Mouse (Mus musculus) lung, embryonic 15.5 days (tissue): ENCODE results near the gene March9. TPM values are rescaled to one million over a fixed set of nuclear protein-coding genes. Genes with fewer than 3 reads are reported as not detected.
"Not testable (repeated sequence)": the region's sequence is repeated elsewhere in the genome, so short reads cannot be mapped to it uniquely, and the experiment has no call there.

Experiments used
- ATAC-seq: fragments of 200-750 bp; cut with Nextera tagmentation; 2 replicates; pipeline ENCODE4 v1.8.0; 2017; ENCODE audit warnings: moderate number of reproducible peaks, borderline replicate concordance; ENCODE audit not compliant: low FRiP score, low TSS enrichment; ENCODE audit errors: extremely low read depth
- H3K27ac ChIP-seq: fragments of 300-500 bp; sonication (generic); 2 replicates; pipeline ENCODE4 v1.5.1; 2015; ENCODE audit warnings: moderate library complexity, mild to moderate bottlenecking, inconsistent platforms
- H3K27me3 ChIP-seq: fragments of 300-500 bp; sonication (generic); 2 replicates; pipeline ENCODE4 v1.6.1; 2015; ENCODE audit warnings: inconsistent platforms
- H3K36me3 ChIP-seq: fragments of 300-500 bp; sonication (generic); 2 replicates; pipeline ENCODE4 v1.6.1; 2015; ENCODE audit warnings: inconsistent platforms
- H3K4me1 ChIP-seq: fragments of 300-500 bp; sonication (generic); 2 replicates; pipeline ENCODE4 v1.6.1; 2015; ENCODE audit warnings: inconsistent platforms
- H3K4me2 ChIP-seq: fragments of 300-500 bp; sonication (generic); 2 replicates; pipeline ENCODE4 v1.6.1; 2015; ENCODE audit warnings: inconsistent platforms, mild to moderate bottlenecking, moderate library complexity
- H3K4me3 ChIP-seq: fragments of 300-500 bp; sonication (generic); 2 replicates; pipeline ENCODE4 v1.5.1; 2015; ENCODE audit warnings: mild to moderate bottlenecking, inconsistent platforms
- H3K9ac ChIP-seq: fragments of 300-500 bp; sonication (generic); 2 replicates; pipeline ENCODE4 v1.6.1; 2015; ENCODE audit warnings: inconsistent platforms
- H3K9me3 ChIP-seq: fragments of 300-500 bp; sonication (generic); 2 replicates; pipeline ENCODE4 v1.6.1; 2016; ENCODE audit warnings: inconsistent platforms
- WGBS: fragments of 180-500 bp; shearing (Covaris S2); methylation state at CpG from one replicate; pipeline ENCODE4 v1.1.7; 2015; 5-methylcytosine and 5-hydroxymethylcytosine counted together
- polyA plus RNA-seq: library from polyadenylated mRNA; unstranded; fragments of >200 nt; fragmentation: Nextera tagmentation; extraction: Ambion mirVana; gene quantifications from 2 replicates; pipeline ENCODE4 v1.2.1, GENCODE M21; 2015

Gene March9
- polyA plus RNA-seq, 1 experiment from 2014 or later = 0.61 TPM

DNA sequence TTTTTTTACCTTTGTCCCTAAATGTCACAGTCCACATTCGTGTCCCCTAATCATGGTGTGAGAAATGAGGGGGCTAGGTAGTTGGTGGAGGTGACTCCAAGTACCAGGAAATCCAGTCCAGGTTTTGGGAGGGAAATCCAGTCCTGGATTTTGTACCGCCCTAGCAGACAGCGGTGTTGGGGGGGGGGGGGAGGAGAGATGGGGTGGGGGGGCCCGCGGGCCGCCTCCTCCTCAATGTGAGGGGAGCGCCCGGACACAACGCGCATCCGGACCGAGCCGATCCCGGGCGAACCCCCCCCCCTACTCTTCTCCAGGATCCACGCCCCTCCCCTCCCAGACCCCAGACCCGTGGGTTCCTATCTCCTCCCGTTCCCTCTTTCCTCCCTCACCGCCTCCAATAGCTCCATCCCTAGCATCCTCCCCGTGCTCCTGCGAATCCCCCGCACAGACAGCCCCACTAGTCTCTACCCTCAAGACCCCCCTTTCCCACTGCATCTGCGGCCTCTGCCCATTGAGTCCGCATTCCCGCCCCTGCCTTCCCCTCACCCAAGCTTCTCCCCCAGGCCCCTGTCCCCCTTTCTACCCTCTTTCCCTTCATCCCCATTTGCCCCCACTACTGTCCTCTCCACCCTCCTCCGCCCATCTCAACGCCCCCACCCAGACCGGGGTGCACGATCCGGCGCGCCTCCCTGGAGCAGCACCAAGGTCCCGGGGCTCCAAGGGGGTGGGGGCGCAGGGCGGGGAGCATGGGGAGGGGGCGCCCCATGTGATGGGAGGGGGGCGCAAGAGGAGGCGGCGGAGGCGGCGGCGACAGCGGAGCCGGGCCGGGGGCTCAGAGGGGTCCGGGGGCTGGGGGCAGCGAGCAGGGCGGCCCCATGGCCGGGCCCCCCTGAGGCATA, 18.9 kb upstream of the March9 start:
- WGBS = under 1% methylated on average over 26 of the region's 49 CpGs
- no peak overlapping the region for H3K27ac ChIP-seq
- peaks cover 88% of the 10 kb centered on the region for H3K27me3 ChIP-seq
- peak overlapping the region; percentile 24; the same call in 1 of the 2 replicates for H3K9ac ChIP-seq
- H3K9me3 ChIP-seq = no peaks in the 10 kb centered on the region
- peak overlapping the region; percentile 46 for H3K4me3 ChIP-seq
- peak overlapping the region; percentile 85 for H3K4me2 ChIP-seq
- peaks cover 41% of the 10 kb centered on the region for H3K4me1 ChIP-seq
- H3K36me3 ChIP-seq = no peaks in the 10 kb centered on the region
- ATAC-seq = no peak

DNA sequence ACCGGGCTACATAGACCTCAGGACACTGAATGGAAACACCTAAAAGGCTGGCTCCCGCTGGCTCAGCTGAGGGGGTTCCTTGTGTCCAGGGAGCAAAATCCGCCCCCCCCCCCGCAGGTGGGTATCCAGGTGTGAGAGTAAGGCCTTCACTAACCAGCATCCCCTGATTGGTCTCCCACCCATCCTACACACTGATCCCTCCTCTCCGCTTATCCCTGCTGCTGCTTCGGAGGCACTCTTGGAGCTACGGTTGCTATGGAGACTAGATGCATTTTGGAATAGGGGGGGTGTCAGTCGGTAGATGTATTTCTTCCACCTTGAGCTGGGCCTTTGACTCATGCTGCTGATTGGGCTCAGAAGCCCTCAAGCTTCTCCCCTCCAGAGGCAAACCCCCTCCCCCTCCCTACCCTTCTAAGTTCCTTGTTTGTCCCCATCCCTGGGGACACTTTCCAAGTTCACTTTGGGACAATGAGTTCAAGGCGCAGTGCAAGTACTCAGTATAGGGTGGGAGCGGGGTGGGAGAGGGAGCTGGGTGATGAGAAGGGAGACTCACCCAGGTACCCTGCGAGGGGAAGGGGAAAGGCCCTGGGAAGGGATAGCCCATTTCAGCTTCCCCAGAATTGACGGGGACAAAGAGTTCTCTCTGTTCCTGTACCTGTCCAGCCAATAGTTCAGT, 18.2 kb upstream of the March9 start:
- Histone ChIP-seq H3K9me3 (no peaks in the 10 kb centered on the region), H3K4me2 (peak overlapping the region; percentile 85), H3K27ac (no peak overlapping the region), H3K9ac (no peak overlapping the region), H3K4me1 (peaks cover 41% of the 10 kb centered on the region), H3K4me3 (peak overlapping the region; percentile 46), H3K27me3 (peaks cover 80% of the 10 kb centered on the region), H3K36me3 (no peaks in the 10 kb centered on the region)
- 1% methylated on average over 12 of the region's 12 CpGs for WGBS
- ATAC-seq = no peak

DNA sequence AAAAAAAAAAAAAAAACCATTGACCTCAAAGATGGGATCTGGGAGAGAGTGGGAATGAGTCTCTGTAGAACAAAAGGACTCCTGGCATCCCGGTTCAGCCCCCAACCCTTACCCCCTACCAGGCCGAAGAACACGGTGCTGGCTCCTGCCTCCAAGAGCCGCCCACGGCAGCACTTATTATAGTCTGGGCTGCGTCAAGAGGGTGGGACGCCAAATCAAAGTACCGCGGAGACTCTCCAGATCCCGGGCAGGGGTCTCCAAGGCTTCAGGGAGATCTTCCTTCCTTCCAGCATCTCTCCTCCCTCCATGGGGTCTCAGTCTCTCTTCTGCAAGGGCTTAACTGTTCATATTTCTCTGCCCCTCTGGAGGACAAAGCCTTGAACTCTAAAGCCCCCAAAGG, 17.5 kb upstream of the March9 start:
- no peaks in the 10 kb centered on the region for H3K9me3 ChIP-seq
- 7% methylated on average over 10 of the region's 10 CpGs for WGBS
- peaks cover 41% of the 10 kb centered on the region for H3K4me1 ChIP-seq
- peaks cover 73% of the 10 kb centered on the region for H3K27me3 ChIP-seq
- no peak overlapping the region for H3K27ac ChIP-seq
- no peak for ATAC-seq
- no peak overlapping the region for H3K4me2 ChIP-seq
- H3K36me3 ChIP-seq = no peaks in the 10 kb centered on the region
- no peak overlapping the region for H3K4me3 ChIP-seq
- no peak overlapping the region for H3K9ac ChIP-seq

DNA sequence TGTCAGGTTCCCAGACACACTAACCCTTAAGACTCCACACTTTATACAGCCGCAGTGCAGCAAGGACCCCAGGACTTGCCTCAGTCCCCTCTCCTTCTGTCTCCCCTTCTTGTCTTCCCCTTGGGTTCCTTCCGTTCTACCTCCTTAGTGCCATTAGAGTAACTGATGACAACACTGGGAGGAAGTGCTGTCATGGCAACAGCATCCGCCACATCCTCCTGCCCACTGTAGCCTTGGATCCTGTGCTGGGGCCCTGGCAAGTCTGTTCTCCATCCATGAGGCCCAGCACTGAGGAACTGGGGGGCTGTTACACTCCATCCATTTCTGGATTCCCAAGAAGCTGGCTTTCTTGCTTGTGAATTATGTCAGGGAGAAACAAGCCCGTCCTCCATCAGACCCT, 16.1 kb upstream of the March9 start:
- Histone ChIP-seq H3K9ac (no peak overlapping the region), H3K36me3 (no peaks in the 10 kb centered on the region), H3K9me3 (no peaks in the 10 kb centered on the region), H3K4me2 (no peak overlapping the region), H3K4me3 (no peak overlapping the region), H3K4me1 (peaks cover 33% of the 10 kb centered on the region), H3K27ac (no peak overlapping the region), H3K27me3 (peaks cover 59% of the 10 kb centered on the region)
- WGBS = 26% methylated on average over 4 of the region's 4 CpGs
- ATAC-seq = no peak

DNA sequence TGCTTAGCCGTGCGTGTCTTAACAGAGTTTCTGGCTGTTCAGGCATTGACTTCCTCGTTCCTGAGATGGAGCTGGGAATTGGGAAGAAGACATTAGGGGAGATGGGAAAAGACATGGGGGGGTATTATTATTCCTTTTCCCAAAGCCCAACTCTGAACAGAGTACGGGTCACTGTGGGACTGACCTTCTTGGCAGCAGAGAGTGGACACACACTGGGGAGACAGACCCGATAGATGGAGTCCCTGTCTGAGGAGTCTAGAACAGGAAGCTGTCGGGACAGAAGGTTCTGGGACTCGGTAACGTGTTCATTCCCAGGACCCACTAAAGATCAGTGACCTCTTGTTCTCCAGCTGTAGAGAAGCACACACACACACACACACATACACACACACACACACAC, 15.7 kb upstream of the March9 start:
- H3K27me3 ChIP-seq = peaks cover 55% of the 10 kb centered on the region
- no peaks in the 10 kb centered on the region for H3K36me3 ChIP-seq
- ATAC-seq = no peak
- H3K4me2 ChIP-seq = no peak overlapping the region
- H3K9ac ChIP-seq = no peak overlapping the region
- H3K4me1 ChIP-seq = peaks cover 32% of the 10 kb centered on the region
- H3K27ac ChIP-seq = no peak overlapping the region
- H3K9me3 ChIP-seq = no peaks in the 10 kb centered on the region
- no peak overlapping the region for H3K4me3 ChIP-seq
- 62% methylated on average over 8 of the region's 8 CpGs for WGBS

DNA sequence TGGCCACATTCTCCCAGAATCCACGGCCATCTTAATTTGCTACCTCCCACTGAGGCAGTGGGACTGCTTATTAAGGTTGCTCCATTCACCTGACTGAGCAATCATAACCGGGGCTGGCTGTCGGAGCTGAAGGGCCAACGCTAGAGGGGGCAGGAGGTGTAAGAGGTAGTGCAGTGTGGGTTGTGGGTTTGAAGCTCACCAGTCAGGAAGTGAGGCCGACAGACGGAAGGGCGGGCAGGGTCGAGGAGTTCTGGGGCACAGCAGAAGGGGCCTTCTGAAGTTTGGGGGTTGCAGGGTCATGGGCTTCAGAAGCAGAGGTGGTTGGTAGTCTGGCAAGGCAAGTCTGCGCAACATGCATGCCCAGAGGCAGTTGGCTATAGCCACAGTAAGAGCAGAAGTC, 15.1 kb upstream of the March9 start, which contains the start of gene Agap2:
Gene Agap2, plus strand, starts transcription at position 205 of the 400 bp plus-strand sequence.
- Histone ChIP-seq H3K4me3 (no peak within 1 kb of the TSS), H3K9me3 (no peaks in the 10 kb centered on the region), H3K36me3 (no peaks in the 10 kb centered on the region), H3K27ac (no peak within 1 kb of the TSS), H3K4me1 (peaks cover 26% of the 10 kb centered on the region), H3K9ac (no peak within 1 kb of the TSS), H3K27me3 (peaks cover 49% of the 10 kb centered on the region), H3K4me2 (no peak within 1 kb of the TSS)
- WGBS = 60% methylated on average over 9 of the region's 9 CpGs
- no peak for ATAC-seq

DNA sequence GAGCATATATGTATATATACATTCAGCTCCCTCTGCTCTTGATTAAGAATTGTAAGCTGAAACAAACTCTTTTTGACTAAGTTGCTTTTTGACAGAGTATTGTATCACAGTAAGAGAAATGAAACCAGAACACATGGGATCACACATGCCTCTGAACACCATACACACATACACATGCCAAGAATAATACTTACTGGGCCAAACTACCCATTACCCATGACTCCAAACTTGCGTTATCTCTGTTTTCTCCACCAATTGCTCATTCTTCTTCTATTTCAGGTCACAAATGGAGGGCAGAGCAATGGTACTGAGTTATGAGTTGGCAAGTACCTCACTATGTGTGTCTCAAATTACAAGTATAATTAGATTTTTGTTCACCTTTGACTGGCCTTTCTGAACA, 14.0 kb upstream of the March9 start:
- no peak overlapping the region for H3K27ac ChIP-seq
- H3K4me2 ChIP-seq = no peak overlapping the region
- H3K4me3 ChIP-seq = no peak overlapping the region
- H3K9ac ChIP-seq = no peak overlapping the region
- H3K27me3 ChIP-seq = peaks cover 38% of the 10 kb centered on the region
- ATAC-seq = no peak
- no peaks in the 10 kb centered on the region for H3K36me3 ChIP-seq
- WGBS = 93% methylated on average over 1 of the region's 1 CpGs
- peaks cover 17% of the 10 kb centered on the region for H3K4me1 ChIP-seq
- H3K9me3 ChIP-seq = no peaks in the 10 kb centered on the region

DNA sequence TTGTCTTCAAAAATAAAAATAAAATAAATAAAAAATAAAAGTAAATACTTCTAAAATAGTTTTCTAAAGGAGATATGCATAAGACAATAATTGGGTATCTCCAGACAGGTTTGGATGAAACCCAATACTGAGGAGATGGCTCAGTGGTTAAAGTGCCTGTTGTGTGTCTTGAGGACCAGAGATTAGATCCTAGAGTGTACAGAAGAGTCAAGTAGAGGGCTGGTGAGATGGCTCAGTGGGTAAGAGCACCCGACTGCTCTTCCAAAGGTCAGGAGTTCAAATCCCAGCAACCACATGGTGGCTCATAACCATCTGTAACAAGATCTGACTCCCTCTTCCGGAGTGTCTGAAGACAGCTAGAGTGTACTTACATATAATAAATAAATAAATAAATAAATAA, 13.0 kb upstream of the March9 start:
- not testable (repeated sequence) for H3K9ac ChIP-seq, ATAC-seq, H3K4me3 ChIP-seq, H3K4me2 ChIP-seq, H3K9me3 ChIP-seq, H3K36me3 ChIP-seq, H3K27ac ChIP-seq
- Histone ChIP-seq H3K27me3 (peaks cover 28% of the 10 kb centered on the region), H3K4me1 (peaks cover 18% of the 10 kb centered on the region)
- WGBS = 59% methylated on average over 2 of the region's 2 CpGs

DNA sequence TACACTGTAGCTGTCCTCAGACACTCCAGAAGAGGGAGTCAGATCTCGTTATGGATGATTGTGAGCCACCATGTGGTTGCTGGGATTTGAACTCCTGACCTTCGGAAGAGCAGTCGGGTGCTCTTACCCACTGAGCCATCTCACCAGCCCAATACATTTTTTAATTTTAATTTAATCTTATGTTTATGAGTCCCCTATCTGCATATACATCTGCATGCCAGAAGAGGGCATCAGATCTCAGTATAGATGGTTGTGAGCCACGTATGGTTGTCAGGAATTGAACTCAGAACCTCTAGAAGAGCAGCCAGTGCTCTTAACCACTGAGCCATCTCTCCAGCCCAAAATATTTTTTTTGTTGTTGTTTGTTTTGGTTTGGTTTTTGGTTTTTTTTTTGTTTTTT, 12.3 kb upstream of the March9 start:
- not testable (repeated sequence) for H3K9ac ChIP-seq, H3K9me3 ChIP-seq, H3K27ac ChIP-seq, ATAC-seq, H3K4me2 ChIP-seq, H3K4me3 ChIP-seq
- H3K4me1 ChIP-seq = peaks cover 22% of the 10 kb centered on the region
- peaks cover 21% of the 10 kb centered on the region for H3K27me3 ChIP-seq
- 77% methylated on average over 4 of the region's 4 CpGs for WGBS
- H3K36me3 ChIP-seq = peaks cover 14% of the 10 kb centered on the region

DNA sequence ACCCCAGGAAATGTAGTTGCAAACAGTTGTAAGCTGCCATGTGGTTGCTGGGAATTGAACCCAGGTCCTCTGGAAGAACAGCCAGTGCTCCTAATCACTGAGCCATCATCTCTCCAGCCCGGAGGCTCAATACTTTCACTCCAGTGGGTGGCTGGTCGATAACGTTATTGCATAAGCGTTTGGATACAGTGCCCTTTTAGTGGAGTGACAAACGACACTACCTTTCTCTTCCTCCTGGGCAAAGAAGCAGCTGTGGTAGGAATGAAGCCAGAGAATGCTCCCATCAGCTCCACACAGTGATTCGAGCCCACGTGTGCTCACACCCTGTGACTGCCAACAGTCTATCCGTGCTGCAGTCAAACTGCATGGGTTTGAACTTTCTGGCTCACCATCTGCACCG, 11.2 kb upstream of the March9 start:
- peak overlapping the region; percentile 57 for H3K4me3 ChIP-seq
- peak overlapping the region; percentile 67; the same call in 1 of the 2 replicates for H3K9ac ChIP-seq
- peaks cover 10% of the 10 kb centered on the region for H3K27me3 ChIP-seq
- H3K36me3 ChIP-seq = peaks cover 24% of the 10 kb centered on the region
- no peaks in the 10 kb centered on the region for H3K9me3 ChIP-seq
- no peak overlapping the region for H3K27ac ChIP-seq
- no peak for ATAC-seq
- peak overlapping the region; percentile 83 for H3K4me2 ChIP-seq
- 64% methylated on average over 9 of the region's 9 CpGs for WGBS
- peaks cover 22% of the 10 kb centered on the region for H3K4me1 ChIP-seq

DNA sequence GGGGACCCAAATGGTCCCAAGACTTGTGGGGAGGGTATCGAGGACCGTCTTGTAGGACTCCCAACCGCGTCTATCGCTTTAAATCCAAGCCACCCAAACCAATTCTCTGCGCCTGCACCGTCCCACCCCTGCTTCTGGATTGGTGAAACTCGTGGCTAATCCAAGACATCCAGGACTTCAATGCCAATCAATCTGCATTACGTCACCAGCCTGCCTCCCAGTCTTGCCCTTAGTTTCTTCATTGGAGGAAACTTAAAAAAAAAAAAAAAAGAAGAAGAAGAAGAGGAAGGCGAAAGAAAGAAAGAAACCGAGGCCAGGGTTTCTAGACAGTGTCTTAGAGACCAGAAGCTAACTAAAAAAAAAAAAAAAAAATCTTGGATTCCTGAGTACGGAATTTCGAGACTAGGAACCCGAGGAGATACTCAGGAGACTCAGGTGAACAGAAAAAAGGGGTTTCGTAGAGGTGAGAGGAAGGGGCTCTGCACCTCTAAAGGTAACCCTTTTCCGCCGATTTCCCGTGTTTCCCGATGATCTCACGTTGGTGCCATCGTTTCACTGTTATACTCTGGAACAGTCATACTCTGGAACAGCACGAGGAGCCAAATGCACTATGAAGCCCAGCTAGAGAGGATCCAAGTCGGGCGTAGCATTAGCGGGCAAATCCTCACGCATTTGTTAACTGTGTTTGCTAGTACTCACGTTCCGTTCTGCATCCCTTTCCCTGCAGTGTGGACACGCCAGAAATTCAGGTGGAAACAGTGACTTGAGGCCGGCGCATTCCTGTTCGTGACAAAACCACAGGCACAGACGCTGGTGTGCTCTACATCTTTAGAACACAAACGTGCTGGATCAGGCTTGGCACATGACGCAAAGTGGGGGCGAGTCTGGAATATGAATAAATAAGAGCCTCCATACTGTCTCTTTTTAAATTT, 10.5 kb upstream of the March9 start, which contains the start of gene Tspan31:
Gene Tspan31, minus strand, starts transcription at position 75 of the 932 bp plus-strand sequence.
- ATAC-seq = peak; percentile 91
- Histone ChIP-seq H3K4me3 (peak within 1 kb of the TSS; percentile 57), H3K4me1 (peaks cover 22% of the 10 kb centered on the region), H3K27me3 (peaks cover 3% of the 10 kb centered on the region; the same call in 1 of the 2 replicates), H3K27ac (peak within 1 kb of the TSS; percentile 90), H3K9ac (peak within 1 kb of the TSS; percentile 67), H3K36me3 (peaks cover 32% of the 10 kb centered on the region), H3K4me2 (peak within 1 kb of the TSS; percentile 83), H3K9me3 (no peaks in the 10 kb centered on the region)
- WGBS = under 1% methylated on average over 36 of the region's 36 CpGs
